Mouse (Mus musculus): ENCODE results near the gene Zfp281.

The Zfp281 gene

GRCm38 (mm10) chr1:136613300-136613751 lies 11.4 kb upstream of the Zfp281 start:
- DNase-seq (ENCODE audit: low spot score), result no peak

DNA sequence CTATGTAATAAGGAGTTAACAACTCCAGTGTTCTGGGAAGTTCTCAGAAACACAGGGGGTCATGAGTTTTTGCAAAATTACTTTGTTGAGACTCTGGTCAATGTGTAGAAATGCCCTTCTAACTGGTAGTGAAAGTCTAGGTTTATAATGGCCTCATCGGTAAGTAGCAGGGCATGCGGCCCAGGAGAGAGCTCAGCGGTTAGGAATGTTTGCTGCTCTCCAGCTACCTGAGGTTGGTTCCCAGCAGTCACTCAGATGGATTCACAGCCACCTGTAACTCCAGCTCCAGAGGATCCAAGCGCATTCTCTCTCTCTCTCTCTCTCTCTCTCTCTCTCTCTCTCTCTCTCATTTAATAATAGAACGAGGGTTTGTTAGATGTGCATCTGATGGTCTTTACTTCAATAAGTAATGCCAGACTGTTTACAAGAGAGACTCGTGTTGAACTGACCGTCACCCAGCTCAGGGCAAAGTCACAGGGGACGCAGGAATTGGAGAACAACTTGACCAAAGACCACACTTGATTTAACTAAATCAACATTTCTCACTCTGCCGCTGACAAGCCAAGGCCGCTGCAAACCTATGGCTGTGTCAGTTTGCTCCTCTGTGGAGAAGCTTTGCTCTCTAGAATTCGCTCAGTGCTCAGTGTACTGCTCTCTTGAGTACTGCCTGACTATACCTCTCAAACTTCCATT lies 9.8 kb upstream of the Zfp281 start:
- no peak for DNase-seq (ENCODE audit: low spot score)

DNA sequence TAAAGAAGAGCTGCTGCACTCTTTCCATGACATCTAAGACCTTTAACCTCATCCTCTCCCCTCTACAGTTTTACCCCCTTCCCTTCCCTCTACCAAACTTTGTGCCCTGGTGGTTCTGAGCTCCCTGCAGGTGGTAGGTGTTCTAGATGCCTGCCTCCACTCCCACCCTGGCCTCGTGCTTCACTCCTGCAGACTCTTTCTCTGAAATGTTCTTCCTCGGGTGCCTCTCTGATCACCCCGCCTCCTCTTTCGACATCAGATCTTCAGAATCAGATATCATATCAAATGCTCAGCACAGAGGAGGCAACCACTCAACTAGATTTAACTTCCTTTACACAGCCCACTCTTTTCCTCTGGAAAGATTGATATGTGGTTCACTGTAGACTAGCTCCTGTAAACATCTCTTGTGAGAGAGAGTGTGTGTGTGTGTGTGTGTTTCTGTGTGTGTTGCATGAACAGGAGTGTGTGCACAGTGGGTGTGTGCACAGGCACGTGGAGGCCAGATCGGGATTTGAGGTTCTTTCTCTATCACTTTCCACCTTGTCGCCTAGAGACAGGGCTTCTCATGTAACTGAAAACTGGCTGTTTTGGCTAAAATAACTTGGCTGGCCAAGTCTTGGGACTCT lies 7.4 kb upstream of the Zfp281 start:
- DNase-seq (ENCODE audit: low spot score), result no peak

- DNase-seq (ENCODE audit: low spot score), result no peak
These were observed 6.1 kb upstream of the Zfp281 start for GRCm38 (mm10) chr1:136618570-136618969.

- DNase-seq (ENCODE audit: low spot score), result peak; percentile 21
These were observed 556 bp downstream of the Zfp281 start for GRCm38 (mm10) chr1:136625019-136625895.

DNA sequence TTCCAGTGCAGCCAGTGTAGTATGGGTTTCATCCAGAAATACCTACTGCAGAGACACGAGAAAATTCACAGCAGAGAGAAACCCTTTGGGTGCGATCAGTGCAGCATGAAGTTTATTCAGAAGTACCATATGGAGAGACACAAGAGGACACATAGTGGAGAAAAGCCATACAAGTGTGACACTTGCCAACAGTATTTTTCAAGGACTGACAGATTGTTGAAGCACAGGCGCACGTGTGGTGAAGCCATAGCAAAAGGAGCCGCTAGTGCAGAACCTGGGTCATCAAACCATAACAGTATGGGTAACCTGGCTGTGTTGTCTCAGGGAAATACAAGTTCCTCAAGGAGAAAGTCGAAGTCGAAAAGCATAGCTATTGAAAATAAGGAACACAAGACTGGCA lies 1.4 kb downstream of the Zfp281 start:
- DNase-seq (ENCODE audit: low spot score), result no peak

- no peak for DNase-seq (ENCODE audit: low spot score)
These were observed 2.1 kb downstream of the Zfp281 start for GRCm38 (mm10) chr1:136626756-136627155.

DNA sequence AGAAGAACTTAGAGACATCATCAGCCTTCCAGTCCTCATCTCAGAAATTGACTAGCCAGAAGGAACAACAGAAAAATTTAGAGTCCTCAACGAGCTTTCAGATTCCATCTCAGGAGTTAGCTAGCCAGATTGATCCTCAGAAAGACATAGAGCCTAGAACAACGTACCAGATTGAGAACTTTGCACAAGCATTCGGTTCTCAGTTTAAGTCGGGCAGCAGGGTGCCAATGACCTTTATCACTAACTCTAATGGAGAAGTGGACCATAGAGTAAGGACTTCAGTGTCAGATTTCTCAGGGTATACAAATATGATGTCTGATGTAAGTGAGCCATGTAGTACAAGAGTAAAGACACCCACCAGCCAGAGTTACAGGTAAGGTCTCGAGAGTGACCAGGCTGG lies 2.9 kb downstream of the Zfp281 start:
- no peak for DNase-seq (ENCODE audit: low spot score)

- DNase-seq (ENCODE audit: low spot score), result no peak
These were observed 8.2 kb downstream of the Zfp281 start for GRCm38 (mm10) chr1:136632891-136633290.

DNA sequence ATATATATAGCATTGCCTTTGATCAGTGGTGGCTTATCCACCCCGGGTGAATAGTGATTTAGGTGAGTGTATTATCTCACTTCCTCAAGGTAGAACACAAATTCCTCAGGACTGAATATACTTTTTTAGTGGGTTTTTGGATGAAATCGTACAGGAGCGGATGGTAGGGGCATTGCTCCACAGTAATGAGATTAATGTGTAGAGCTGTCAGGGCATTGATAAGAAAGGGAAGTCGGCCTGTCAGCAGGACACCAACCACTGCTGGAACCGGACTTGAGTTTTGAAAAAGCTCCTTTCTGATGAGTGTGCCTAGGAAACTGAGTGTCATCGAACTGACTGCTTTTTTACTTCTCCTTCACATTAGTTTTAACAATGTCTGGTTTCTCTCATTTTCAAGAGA lies 10.9 kb downstream of the Zfp281 start:
- DNase-seq (ENCODE audit: low spot score), result no peak

DNA sequence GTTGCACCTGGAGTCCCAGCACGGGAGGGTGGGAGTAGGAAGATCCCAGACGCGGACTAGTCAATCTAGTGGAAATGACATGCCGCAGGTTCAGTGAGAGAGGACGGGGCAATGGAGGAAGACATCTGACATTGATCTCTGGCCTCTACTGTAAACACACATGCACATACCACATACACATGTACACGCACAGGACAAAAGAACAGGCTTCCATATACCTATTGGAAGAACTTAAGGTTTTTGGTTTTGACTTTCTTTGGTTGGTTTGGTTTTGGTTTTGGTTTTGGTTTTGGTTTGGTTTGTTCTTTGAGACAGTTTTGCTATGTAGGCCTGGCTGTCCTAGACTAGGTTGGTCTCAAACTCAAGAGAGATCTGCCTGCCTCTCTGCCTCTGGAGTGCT lies 12.2 kb downstream of the Zfp281 start:
- DNase-seq (ENCODE audit: low spot score), result no peak

GRCm38 (mm10) chr1:136637696-136638095 lies 13.0 kb downstream of the Zfp281 start:
- no peak for DNase-seq (ENCODE audit: low spot score)

GRCm38 (mm10) chr1:136638211-136638610 lies 13.5 kb downstream of the Zfp281 start:
- no peak for DNase-seq (ENCODE audit: low spot score)

GRCm38 (mm10) chr1:136638699-136639098 lies 14.0 kb downstream of the Zfp281 start:
- no peak for DNase-seq (ENCODE audit: low spot score)

DNA sequence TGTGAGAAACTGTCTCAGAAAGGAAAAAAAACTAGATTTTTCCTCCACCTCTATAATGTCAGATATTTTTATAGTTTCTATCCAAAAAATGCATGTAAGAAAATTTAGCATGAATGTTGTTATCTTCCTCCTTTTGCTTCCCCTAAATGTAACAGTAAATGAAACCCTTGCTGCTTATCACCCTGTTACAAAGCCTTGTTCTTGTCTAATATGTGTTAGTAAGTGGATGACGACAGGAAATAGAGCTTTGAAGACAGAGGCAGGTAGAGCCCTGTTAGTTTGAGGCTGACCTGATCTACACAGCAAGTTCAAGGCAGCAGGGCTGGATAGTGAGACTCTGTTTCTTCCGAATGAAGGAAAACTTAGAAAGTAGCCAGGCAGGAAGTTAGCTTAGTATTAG lies 14.5 kb downstream of the Zfp281 start:
- DNase-seq (ENCODE audit: low spot score), result no peak

DNA sequence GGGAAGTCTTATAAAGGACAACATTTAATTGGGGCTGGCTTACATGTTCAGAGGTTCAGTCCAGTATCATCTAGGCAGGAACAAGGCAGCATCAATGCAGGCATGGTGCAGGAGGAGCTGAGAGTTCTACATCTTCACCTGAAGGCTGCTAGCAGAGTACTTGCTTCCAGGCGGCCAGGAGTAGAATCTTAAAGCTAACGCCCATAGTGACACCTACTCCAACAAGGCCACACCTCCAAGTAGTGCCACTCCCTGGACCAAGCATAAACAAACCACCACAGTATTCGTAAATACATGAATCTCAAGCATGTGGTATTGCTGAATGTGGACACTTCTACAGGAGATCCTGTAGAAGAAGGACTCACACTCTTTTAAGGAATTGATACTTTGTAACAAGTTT lies 18.0 kb downstream of the Zfp281 start:
- no peak for DNase-seq (ENCODE audit: low spot score)

- no peak for DNase-seq (ENCODE audit: low spot score)
These were observed 19.8 kb downstream of the Zfp281 start for GRCm38 (mm10) chr1:136644486-136644885.

DNA sequence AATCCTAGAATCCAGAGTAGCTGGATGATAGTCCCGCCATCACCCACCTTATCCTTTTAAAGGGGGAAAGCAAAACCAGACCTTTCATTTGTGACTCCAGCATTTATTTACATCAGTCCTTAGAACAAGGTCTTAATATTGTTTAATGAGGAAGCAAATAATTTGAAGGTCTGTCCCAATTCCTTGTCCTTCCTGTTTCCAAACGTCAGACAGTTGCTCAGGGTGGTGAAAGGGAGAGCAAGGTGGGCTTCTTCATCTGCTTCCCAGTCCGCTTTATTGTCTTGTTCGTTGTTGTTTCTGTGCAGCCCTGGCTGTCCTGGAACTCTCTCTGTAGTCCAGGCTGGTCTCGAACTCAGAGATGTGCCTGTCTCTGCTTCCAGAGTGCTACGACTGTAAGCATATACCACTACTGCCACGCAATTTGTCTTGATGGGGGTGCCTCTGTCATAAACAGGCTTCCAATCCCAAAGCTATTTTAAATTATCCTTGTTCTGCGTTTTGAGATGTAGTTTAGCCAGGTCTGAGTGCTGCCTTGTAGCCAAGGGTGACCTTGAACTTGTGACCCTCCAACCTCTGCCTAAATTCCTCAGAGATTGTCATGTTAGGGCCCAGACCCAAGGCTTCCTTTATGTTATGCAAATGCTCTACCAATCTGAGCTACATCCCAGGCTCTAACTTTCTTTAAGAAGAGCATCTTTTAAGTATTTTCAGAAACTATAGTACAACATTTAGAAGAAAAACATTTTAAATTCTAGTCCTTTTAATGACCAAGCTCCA lies 21.3 kb downstream of the Zfp281 start:
- no peak for DNase-seq (ENCODE audit: low spot score)

DNA sequence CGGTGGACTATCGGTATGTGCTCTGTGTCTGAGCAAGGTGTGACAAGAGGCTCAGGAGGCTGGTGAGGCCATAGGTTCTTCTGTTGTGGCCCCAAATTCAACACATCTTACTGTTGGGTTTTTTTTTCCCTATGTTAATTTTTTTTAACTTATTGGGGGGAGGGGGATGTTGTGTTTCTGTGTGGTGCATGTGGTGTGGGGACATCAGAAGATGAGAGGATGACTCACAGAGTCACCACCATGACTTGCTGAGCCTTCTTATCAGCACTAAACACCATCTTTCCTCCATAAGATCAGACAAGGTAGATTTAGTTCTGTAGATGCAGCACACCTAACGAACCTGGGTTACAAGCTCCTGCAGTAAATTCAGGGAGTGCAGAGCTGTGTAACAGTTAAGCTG lies 27.4 kb downstream of the Zfp281 start:
- DNase-seq (ENCODE audit: low spot score), result no peak

- DNase-seq (ENCODE audit: low spot score), result no peak
These were observed 28.8 kb downstream of the Zfp281 start for GRCm38 (mm10) chr1:136653526-136653925.

GRCm38 (mm10) chr1:136654385-136654784 lies 29.7 kb downstream of the Zfp281 start:
- no peak for DNase-seq (ENCODE audit: low spot score)

- DNase-seq (ENCODE audit: low spot score), result no peak
These were observed 31.9 kb downstream of the Zfp281 start for GRCm38 (mm10) chr1:136656619-136657018.
